Mouse (Mus musculus): ENCODE results near the gene Ppp1r14d.

Ppp1r14d gene

GRCm38 (mm10) chr2:119237210-119237870, 7.6 kb upstream of the Ppp1r14d start, which contains the start of gene Spint1:
Spint1 (plus strand) TSS chr2:119237362.
- DNase-seq (ENCODE audit: extremely low read depth, low read depth), result no peak

GRCm38 (mm10) chr2:119236682-119237209, 7.0 kb upstream of the Ppp1r14d start:
- DNase-seq (ENCODE audit: extremely low read depth, low read depth), result no peak

GRCm38 (mm10) chr2:119209176-119209507, 20.6 kb downstream of the Ppp1r14d start:
- DNase-seq (ENCODE audit: extremely low read depth, low read depth), result no peak

GRCm38 (mm10) chr2:119208344-119209175, 21.1 kb downstream of the Ppp1r14d start, which contains the start of the genes Zfyve19 and Dnajc17:
Zfyve19 (plus strand) TSS chr2:119208617.
Dnajc17 (minus strand) TSS chr2:119208795.
- DNase-seq (ENCODE audit: extremely low read depth, low read depth), result peak; percentile 89

- peak; percentile 22 for DNase-seq (ENCODE audit: extremely low read depth, low read depth)
These were observed 21.8 kb downstream of the Ppp1r14d start for GRCm38 (mm10) chr2:119207961-119208343.

- no peak for DNase-seq (ENCODE audit: extremely low read depth, low read depth)
These were observed 25.7 kb downstream of the Ppp1r14d start for GRCm38 (mm10) chr2:119203871-119204460.

- no peak for DNase-seq (ENCODE audit: extremely low read depth, low read depth)
These were observed 26.7 kb downstream of the Ppp1r14d start for GRCm38 (mm10) chr2:119202914-119203453.

- DNase-seq (ENCODE audit: extremely low read depth, low read depth), result no peak
These were observed 30.8 kb downstream of the Ppp1r14d start for GRCm38 (mm10) chr2:119198934-119199333.

- DNase-seq (ENCODE audit: extremely low read depth, low read depth), result no peak
These were observed 31.7 kb downstream of the Ppp1r14d start for GRCm38 (mm10) chr2:119198049-119198448.

- no peak for DNase-seq (ENCODE audit: extremely low read depth, low read depth)
These were observed 32.2 kb downstream of the Ppp1r14d start for GRCm38 (mm10) chr2:119197493-119197892.

GRCm38 (mm10) chr2:119196316-119197108, 33.2 kb downstream of the Ppp1r14d start:
- no peak for DNase-seq (ENCODE audit: extremely low read depth, low read depth)

- DNase-seq (ENCODE audit: extremely low read depth, low read depth), result no peak
These were observed 35.6 kb downstream of the Ppp1r14d start for GRCm38 (mm10) chr2:119194140-119194539.

GRCm38 (mm10) chr2:119190969-119191368, 38.7 kb downstream of the Ppp1r14d start:
- DNase-seq (ENCODE audit: extremely low read depth, low read depth), result no peak

- no peak for DNase-seq (ENCODE audit: extremely low read depth, low read depth)
These were observed 40.5 kb downstream of the Ppp1r14d start for GRCm38 (mm10) chr2:119189029-119189710.

- no peak for DNase-seq (ENCODE audit: extremely low read depth, low read depth)
These were observed 46.8 kb downstream of the Ppp1r14d start for GRCm38 (mm10) chr2:119182914-119183313.

GRCm38 (mm10) chr2:119177384-119177939, 52.2 kb downstream of the Ppp1r14d start:
- DNase-seq (ENCODE audit: extremely low read depth, low read depth), result no peak

- DNase-seq (ENCODE audit: extremely low read depth, low read depth), result no peak
These were observed 52.9 kb downstream of the Ppp1r14d start for GRCm38 (mm10) chr2:119176761-119177160.

- no peak for DNase-seq (ENCODE audit: extremely low read depth, low read depth)
These were observed 54.1 kb downstream of the Ppp1r14d start for GRCm38 (mm10) chr2:119175614-119176013.

GRCm38 (mm10) chr2:119174866-119175265, 54.8 kb downstream of the Ppp1r14d start:
- DNase-seq (ENCODE audit: extremely low read depth, low read depth), result no peak
